Mouse (Mus musculus): ENCODE data around the gene Rhoh. TPM values are rescaled to one million over a fixed set of nuclear protein-coding genes. Genes with fewer than 3 reads are reported as not detected.

Rhoh gene
- polyA plus RNA-seq, 1 experiment from 2014 or later, result 0.46 TPM

- H3K9ac ChIP-seq (replicated peaks), result no peak overlapping the region
- H3K36me3 ChIP-seq, result no peaks in the 10 kb centered on the region
- H3K4me2 ChIP-seq, result no peak overlapping the region
- H3K4me3 ChIP-seq (replicated peaks), result no peak overlapping the region
- ATAC-seq (ENCODE audit: insufficient number of reproducible peaks, insufficient read depth, low FRiP score, low TSS enrichment, low read depth), result no peak
- peaks cover 7% of the 10 kb centered on the region; the same call in 1 of the 2 replicates for H3K4me1 ChIP-seq (replicated peaks)
- H3K27ac ChIP-seq, result no peak overlapping the region
- 87% methylated on average over 12 of the region's 12 CpGs for WGBS
- no peaks in the 10 kb centered on the region for H3K27me3 ChIP-seq
- no peaks in the 10 kb centered on the region for H3K9me3 ChIP-seq
Observed at GRCm38 (mm10) chr5:65860281-65861000, 572 bp upstream of the Rhoh start.

GRCm38 (mm10) chr5:65862217-65862927 is 1.4 kb downstream of the Rhoh start:
- Histone ChIP-seq H3K4me1 (replicated peaks) (0 out of 2 replicates have a peak, but pooled peaks cover 7% of the 10 kb centered on the region), H3K4me3 (replicated peaks) (no peak overlapping the region), H3K9me3 (no peaks in the 10 kb centered on the region), H3K36me3 (no peaks in the 10 kb centered on the region), H3K4me2 (no peak overlapping the region), H3K9ac (replicated peaks) (no peak overlapping the region), H3K27me3 (no peaks in the 10 kb centered on the region), H3K27ac (no peak overlapping the region)
- no peak for ATAC-seq (ENCODE audit: insufficient number of reproducible peaks, insufficient read depth, low FRiP score, low TSS enrichment, low read depth)
- 92% methylated on average over 7 of the region's 7 CpGs for WGBS

- H3K27ac ChIP-seq, result no peak overlapping the region
- H3K4me3 ChIP-seq (replicated peaks), result no peak overlapping the region
- H3K4me2 ChIP-seq, result no peak overlapping the region
- no peak overlapping the region for H3K9ac ChIP-seq (replicated peaks)
- H3K9me3 ChIP-seq, result no peaks in the 10 kb centered on the region
- no peak for ATAC-seq (ENCODE audit: insufficient number of reproducible peaks, insufficient read depth, low FRiP score, low TSS enrichment, low read depth)
- WGBS, result 80% methylated on average over 12 of the region's 12 CpGs
- H3K27me3 ChIP-seq, result no peaks in the 10 kb centered on the region
- H3K4me1 ChIP-seq (replicated peaks), result 0 out of 2 replicates have a peak, but pooled peaks cover 6% of the 10 kb centered on the region
- no peaks in the 10 kb centered on the region for H3K36me3 ChIP-seq
Observed at GRCm38 (mm10) chr5:65863349-65863749, 2.3 kb downstream of the Rhoh start.

GRCm38 (mm10) chr5:65864486-65864885 is 3.5 kb downstream of the Rhoh start:
- Histone ChIP-seq H3K36me3 (no peaks in the 10 kb centered on the region), H3K27me3 (no peaks in the 10 kb centered on the region), H3K4me3 (replicated peaks) (no peak overlapping the region), H3K9ac (replicated peaks) (no peak overlapping the region), H3K27ac (no peak overlapping the region), H3K4me1 (replicated peaks) (no peaks in the 10 kb centered on the region), H3K4me2 (no peak overlapping the region), H3K9me3 (no peaks in the 10 kb centered on the region)
- no peak for ATAC-seq (ENCODE audit: insufficient number of reproducible peaks, insufficient read depth, low FRiP score, low TSS enrichment, low read depth)
- 90% methylated on average over 7 of the region's 7 CpGs for WGBS

GRCm38 (mm10) chr5:65864946-65865345 is 3.9 kb downstream of the Rhoh start:
- H3K4me2 ChIP-seq, result no peak overlapping the region
- no peak overlapping the region for H3K27ac ChIP-seq
- H3K36me3 ChIP-seq, result no peaks in the 10 kb centered on the region
- no peak overlapping the region for H3K9ac ChIP-seq (replicated peaks)
- no peaks in the 10 kb centered on the region for H3K4me1 ChIP-seq (replicated peaks)
- H3K27me3 ChIP-seq, result no peaks in the 10 kb centered on the region
- H3K4me3 ChIP-seq (replicated peaks), result no peak overlapping the region
- no peak for ATAC-seq (ENCODE audit: insufficient number of reproducible peaks, insufficient read depth, low FRiP score, low TSS enrichment, low read depth)
- 79% methylated on average over 3 of the region's 3 CpGs for WGBS
- no peaks in the 10 kb centered on the region for H3K9me3 ChIP-seq

GRCm38 (mm10) chr5:65866591-65866990 is 5.6 kb downstream of the Rhoh start:
- H3K36me3 ChIP-seq, result no peaks in the 10 kb centered on the region
- H3K4me3 ChIP-seq (replicated peaks), result no peak overlapping the region
- H3K9me3 ChIP-seq, result no peaks in the 10 kb centered on the region
- no peak for ATAC-seq (ENCODE audit: insufficient number of reproducible peaks, insufficient read depth, low FRiP score, low TSS enrichment, low read depth)
- 86% methylated on average over 6 of the region's 6 CpGs for WGBS
- no peaks in the 10 kb centered on the region for H3K4me1 ChIP-seq (replicated peaks)
- H3K27me3 ChIP-seq, result no peaks in the 10 kb centered on the region
- no peak overlapping the region for H3K9ac ChIP-seq (replicated peaks)
- H3K4me2 ChIP-seq, result no peak overlapping the region
- H3K27ac ChIP-seq, result no peak overlapping the region

GRCm38 (mm10) chr5:65867380-65868116 is 6.5 kb downstream of the Rhoh start:
- Histone ChIP-seq H3K4me3 (replicated peaks) (no peak overlapping the region), H3K9me3 (no peaks in the 10 kb centered on the region), H3K27me3 (no peaks in the 10 kb centered on the region), H3K27ac (no peak overlapping the region), H3K4me1 (replicated peaks) (no peaks in the 10 kb centered on the region), H3K4me2 (no peak overlapping the region), H3K9ac (replicated peaks) (no peak overlapping the region), H3K36me3 (no peaks in the 10 kb centered on the region)
- ATAC-seq (ENCODE audit: insufficient number of reproducible peaks, insufficient read depth, low FRiP score, low TSS enrichment, low read depth), result no peak
- WGBS, result 85% methylated on average over 7 of the region's 7 CpGs

GRCm38 (mm10) chr5:65868419-65868818 is 7.4 kb downstream of the Rhoh start:
- no peak overlapping the region for H3K27ac ChIP-seq
- H3K4me1 ChIP-seq (replicated peaks), result no peaks in the 10 kb centered on the region
- no peak overlapping the region for H3K9ac ChIP-seq (replicated peaks)
- WGBS, result 69% methylated on average over 3 of the region's 3 CpGs
- no peaks in the 10 kb centered on the region for H3K27me3 ChIP-seq
- H3K4me3 ChIP-seq (replicated peaks), result no peak overlapping the region
- no peaks in the 10 kb centered on the region for H3K36me3 ChIP-seq
- no peak for ATAC-seq (ENCODE audit: insufficient number of reproducible peaks, insufficient read depth, low FRiP score, low TSS enrichment, low read depth)
- no peaks in the 10 kb centered on the region for H3K9me3 ChIP-seq
- H3K4me2 ChIP-seq, result no peak overlapping the region

GRCm38 (mm10) chr5:65869660-65870059 is 8.6 kb downstream of the Rhoh start:
- Histone ChIP-seq H3K9ac (replicated peaks) (no peak overlapping the region), H3K4me1 (replicated peaks) (no peaks in the 10 kb centered on the region), H3K4me2 (no peak overlapping the region), H3K27me3 (no peaks in the 10 kb centered on the region), H3K36me3 (no peaks in the 10 kb centered on the region), H3K4me3 (replicated peaks) (no peak overlapping the region), H3K27ac (no peak overlapping the region), H3K9me3 (no peaks in the 10 kb centered on the region)
- ATAC-seq (ENCODE audit: insufficient number of reproducible peaks, insufficient read depth, low FRiP score, low TSS enrichment, low read depth), result no peak
- 90% methylated on average over 4 of the region's 4 CpGs for WGBS

- no peak overlapping the region for H3K27ac ChIP-seq
Observed at GRCm38 (mm10) chr5:65871276-65871875, 10.4 kb downstream of the Rhoh start.

GRCm38 (mm10) chr5:65873212-65873611 is 12.2 kb downstream of the Rhoh start:
- WGBS, result 83% methylated on average over 4 of the region's 4 CpGs
- no peak overlapping the region for H3K4me2 ChIP-seq
- no peak overlapping the region for H3K27ac ChIP-seq
- no peaks in the 10 kb centered on the region for H3K36me3 ChIP-seq
- no peak overlapping the region for H3K9ac ChIP-seq (replicated peaks)
- H3K27me3 ChIP-seq, result no peaks in the 10 kb centered on the region
- no peak for ATAC-seq (ENCODE audit: insufficient number of reproducible peaks, insufficient read depth, low FRiP score, low TSS enrichment, low read depth)
- no peaks in the 10 kb centered on the region for H3K9me3 ChIP-seq
- H3K4me1 ChIP-seq (replicated peaks), result no peaks in the 10 kb centered on the region
- H3K4me3 ChIP-seq (replicated peaks), result no peak overlapping the region

More at GRCm38 (mm10) chr5:65871276-65871875, 10.4 kb downstream of the Rhoh start:
- H3K27me3 ChIP-seq, result no peaks in the 10 kb centered on the region
- no peak overlapping the region for H3K9ac ChIP-seq (replicated peaks)
- no peak overlapping the region for H3K4me2 ChIP-seq
- H3K36me3 ChIP-seq, result no peaks in the 10 kb centered on the region
- no peak overlapping the region for H3K4me3 ChIP-seq (replicated peaks)
- H3K4me1 ChIP-seq (replicated peaks), result no peaks in the 10 kb centered on the region
- H3K9me3 ChIP-seq, result no peaks in the 10 kb centered on the region
- ATAC-seq (ENCODE audit: insufficient number of reproducible peaks, insufficient read depth, low FRiP score, low TSS enrichment, low read depth), result no peak
- WGBS, result 90% methylated on average over 13 of the region's 13 CpGs

Measured in limb, embryonic 12.5 days (tissue).